In the genomic region with DNA sequence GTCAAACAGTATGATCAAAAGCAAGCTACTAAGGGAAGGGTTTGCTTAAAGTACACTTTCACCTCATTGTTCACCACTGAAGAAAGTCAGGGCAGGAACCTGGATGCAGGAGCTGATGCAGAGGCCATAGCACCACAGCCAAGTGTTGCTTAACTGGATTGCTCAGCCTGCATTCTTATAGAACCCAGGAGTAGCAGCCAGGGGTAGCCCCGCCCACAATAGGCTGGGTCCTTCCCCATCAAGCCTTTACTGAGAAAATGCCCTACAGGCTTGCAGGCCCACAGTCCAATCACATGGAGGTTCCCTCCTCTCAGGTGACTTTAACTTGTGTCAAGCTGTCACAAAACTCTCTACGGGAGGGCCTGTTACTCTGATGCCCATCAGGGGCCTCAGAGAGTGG, we compare ENCODE assay signal across 9 mouse cellular contexts. TPM values are rescaled to one million over a fixed set of nuclear protein-coding genes. Genes with fewer than 3 reads are reported as not detected.
DNase-seq lines count a peak whose midpoint lies in the region; ATAC-seq lines count a peak whose summit lies in the region.
"Had no signal": no experiment of that assay in that cellular context is flagged by ENCODE, and none has a peak within 500 bp of the region (broad histone marks: within the 10 kb centered on the region; RNA-seq: fewer than 3 reads in every experiment).

No protein-coding gene starts in this region.

- peaks cover 27% of the 10 kb centered on the region for H3K27me3 ChIP-seq in neural tube, embryonic 12.5 days (replicated peaks)
- no peaks in the 10 kb centered on the region for H3K27me3 ChIP-seq in forebrain, embryonic 15.5 days
- no peaks in the 10 kb centered on the region for H3K27me3 ChIP-seq in neural tube, embryonic 15.5 days (replicated peaks)

- no peak overlapping the region for H3K9ac ChIP-seq in neural tube, embryonic 12.5 days
- H3K9ac ChIP-seq in forebrain, embryonic 15.5 days (replicated peaks), result 0 out of 2 replicates have a peak overlapping the region, but pooled peaks have one; percentile 0
- H3K9ac ChIP-seq in neural tube, embryonic 15.5 days (replicated peaks), result no peak overlapping the region
- H3K9ac ChIP-seq: kidney, embryonic 15.5 days had no signal

- ATAC-seq in neural tube, embryonic 12.5 days (ENCODE audit: low FRiP score, low read depth), result no peak
- ATAC-seq in forebrain, embryonic 15.5 days (replicated peaks), result no peak
- no peak for ATAC-seq in neural tube, embryonic 15.5 days (ENCODE audit: low FRiP score)

- no peaks in the 10 kb centered on the region for H3K36me3 ChIP-seq in neural tube, embryonic 12.5 days
- no peaks in the 10 kb centered on the region for H3K36me3 ChIP-seq in forebrain, embryonic 15.5 days
- H3K36me3 ChIP-seq in neural tube, embryonic 15.5 days, result no peaks in the 10 kb centered on the region
- H3K36me3 ChIP-seq: kidney, embryonic 15.5 days had no signal

- no peaks in the 10 kb centered on the region for H3K9me3 ChIP-seq in neural tube, embryonic 12.5 days
- no peaks in the 10 kb centered on the region for H3K9me3 ChIP-seq in forebrain, embryonic 15.5 days
- no peaks in the 10 kb centered on the region for H3K9me3 ChIP-seq in neural tube, embryonic 15.5 days (replicated peaks)
- H3K9me3 ChIP-seq: kidney, embryonic 15.5 days had no signal

- H3K4me1 ChIP-seq in neural tube, embryonic 12.5 days, result peaks cover 34% of the 10 kb centered on the region
- peaks cover 50% of the 10 kb centered on the region for H3K4me1 ChIP-seq in forebrain, embryonic 15.5 days
- peaks cover 51% of the 10 kb centered on the region for H3K4me1 ChIP-seq in neural tube, embryonic 15.5 days

- H3K4me2 ChIP-seq in neural tube, embryonic 12.5 days (replicated peaks), result peak overlapping the region; percentile 93
- peak overlapping the region; percentile 87 for H3K4me2 ChIP-seq in forebrain, embryonic 15.5 days (replicated peaks)
- H3K4me2 ChIP-seq in neural tube, embryonic 15.5 days, result peak overlapping the region; percentile 92
- H3K4me2 ChIP-seq: kidney, embryonic 15.5 days had no signal

- DNase-seq in neural tube, embryonic 10.5 days (ENCODE audit: extremely low spot score, low spot score), result no peak
- peak; percentile 22 for DNase-seq in lung, postnatal 10 days
- DNase-seq in layer of hippocampus, postnatal 14 days (ENCODE audit: low spot score in 2 of 2), result no peak
- DNase-seq in ovary, postnatal 36 days (ENCODE audit: low spot score), result no peak
- DNase-seq in right cerebral cortex, postnatal 25 days, result no peak

- no peak overlapping the region for H3K27ac ChIP-seq in neural tube, embryonic 12.5 days
- peak overlapping the region; percentile 71 for H3K27ac ChIP-seq in forebrain, embryonic 15.5 days (replicated peaks)
- H3K27ac ChIP-seq in neural tube, embryonic 15.5 days (replicated peaks), result no peak overlapping the region
- H3K27ac ChIP-seq: kidney, embryonic 15.5 days had no signal

- no peak overlapping the region for H3K4me3 ChIP-seq in neural tube, embryonic 12.5 days
- H3K4me3 ChIP-seq in forebrain, embryonic 15.5 days, result peak overlapping the region; percentile 83
- 0 out of 2 replicates have a peak overlapping the region, but pooled peaks have one; percentile 89 for H3K4me3 ChIP-seq in neural tube, embryonic 15.5 days (replicated peaks)
- H3K4me3 ChIP-seq: kidney, embryonic 15.5 days had no signal

- WGBS in neural tube, embryonic 12.5 days, result 34% methylated on average over 2 of the region's 2 CpGs
- 17% methylated on average over 2 of the region's 2 CpGs for WGBS in forebrain, embryonic 15.5 days
- WGBS in neural tube, embryonic 15.5 days, result 38% methylated on average over 2 of the region's 2 CpGs

RNA-seq across cellular contexts. Expression of a gene that starts 4.6 kb away (rescaled TPM):
- 5.7 and 6.0 TPM in 2 replicates for polyA plus RNA-seq in neural tube, embryonic 12.5 days (2016; fragmentation: Nextera tagmentation; extraction: Ambion mirVana)
- polyA plus RNA-seq in forebrain, embryonic 15.5 days (2015; fragmentation: Nextera tagmentation; extraction: Ambion mirVana), result 11.2 and 11.9 TPM in 2 replicates
- polyA plus RNA-seq in neural tube, embryonic 15.5 days (2015; fragmentation: Nextera tagmentation; extraction: Ambion mirVana), result 7.6 and 9.8 TPM in 2 replicates
- total RNA-seq in layer of hippocampus, postnatal 14 days (2021), result 10 to 100 TPM; 32.7 to 33.0 TPM
